Mouse (Mus musculus) cortical plate, adult 2 months (tissue): Measurements from ENCODE around the gene Kcnj14. TPM values are rescaled to one million over a fixed set of nuclear protein-coding genes. Genes with fewer than 3 reads are reported as not detected.

Experiments used
- H3K27ac ChIP-seq: fragments of 200-500 bp; 2 replicates; pipeline ENCODE4 v1.5.1; 2012; ENCODE audit warnings: low read length, control low read depth, inconsistent platforms; ENCODE audit not compliant: insufficient read depth
- H3K4me1 ChIP-seq: fragments of 200-500 bp; 2 replicates; pipeline ENCODE4 v1.6.1; 2011; ENCODE audit warnings: low read length; ENCODE audit not compliant: control insufficient read depth, insufficient read depth
- H3K4me3 ChIP-seq: fragments of 200-500 bp; 2 replicates; pipeline ENCODE4 v1.5.1; 2011; ENCODE audit warnings: mild to moderate bottlenecking, low read length, control low read depth; ENCODE audit not compliant: insufficient read depth
- CTCF ChIP-seq: fragments of 200-500 bp; IDR thresholded peaks from 2 replicates; pipeline ENCODE4 v1.5.1; 2011; ENCODE audit warnings: mild to moderate bottlenecking, control low read depth, low read length; ENCODE audit not compliant: insufficient read depth; ENCODE audit errors: extremely low read depth
- POLR2A ChIP-seq: fragments of 200-500 bp; IDR thresholded peaks from 2 replicates; pipeline ENCODE4 v1.6.1; 2011; ENCODE audit warnings: mild to moderate bottlenecking, low read length, control low read depth; ENCODE audit not compliant: insufficient read depth; ENCODE audit errors: extremely low read depth
- polyA plus RNA-seq: library from polyadenylated mRNA; depleted of rRNA; stranded (reverse); fragments of >200 nt; gene quantifications from 2 replicates; pipeline ENCODE4 v1.2.3, GENCODE M21; 2012

The Kcnj14 gene
- polyA plus RNA-seq, 1 experiment: 1.8 TPM

DNA sequence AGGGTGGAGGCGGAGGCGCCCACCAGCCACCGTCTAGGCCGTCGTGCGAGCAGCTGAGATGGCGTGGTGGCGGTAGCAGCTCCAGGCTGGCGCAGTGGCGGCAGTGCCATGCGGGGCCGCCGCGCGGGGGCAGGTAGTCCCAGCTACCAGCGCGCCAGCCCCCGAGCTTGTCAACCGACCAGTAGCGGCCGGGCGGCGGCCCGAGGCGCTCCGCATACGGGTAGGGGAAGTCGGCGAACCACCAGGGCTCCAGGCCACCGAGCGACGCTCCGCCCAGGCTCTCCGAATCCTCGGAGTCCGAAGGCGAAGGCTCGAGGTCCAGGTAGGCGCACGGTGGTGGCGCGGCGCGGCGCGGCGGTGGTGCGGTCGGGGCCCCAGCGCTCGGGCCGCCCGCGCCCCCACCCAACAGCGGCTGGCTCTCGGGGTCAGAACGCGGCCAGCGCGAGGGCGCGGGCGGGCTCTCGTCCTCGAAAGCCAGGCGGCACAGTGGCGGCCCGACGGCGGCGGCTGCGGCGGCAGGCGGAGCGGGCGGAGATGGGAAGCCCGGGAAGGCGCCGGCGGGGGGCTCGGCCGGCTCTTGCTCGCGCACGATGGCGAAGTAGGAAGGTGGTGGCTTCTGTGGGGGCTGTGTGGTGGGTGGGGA lies 8.7 kb upstream of the Kcnj14 start:
- peaks cover 3% of the 10 kb centered on the region for H3K4me1 ChIP-seq
- no peak for TF ChIP-seq CTCF
- TF ChIP-seq POLR2A: no peak
- peak overlapping the region; percentile 20 for H3K4me3 ChIP-seq
- no peak overlapping the region for H3K27ac ChIP-seq

DNA sequence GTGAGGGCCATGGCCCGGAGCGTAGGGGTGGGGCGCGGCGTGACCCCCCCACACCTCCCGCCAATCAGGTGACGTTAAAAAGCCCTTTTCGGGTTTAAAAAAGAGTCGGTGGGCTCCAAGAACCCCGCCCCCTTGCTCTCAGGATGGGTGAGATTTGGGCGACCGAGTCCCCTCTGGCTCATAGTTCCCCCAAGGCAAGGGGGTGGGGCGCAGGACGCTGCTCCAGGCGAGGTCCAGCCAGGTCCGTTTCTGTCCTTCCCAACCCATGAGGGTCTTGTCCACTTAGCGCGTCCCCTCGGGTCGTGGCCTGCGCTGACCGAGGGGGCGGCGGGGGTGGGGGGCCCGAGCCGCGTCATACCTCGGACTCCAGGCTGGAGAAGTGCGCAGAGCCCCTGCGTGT lies 7.8 kb upstream of the Kcnj14 start:
- TF ChIP-seq CTCF (no peak), POLR2A (no peak)
- Histone ChIP-seq H3K4me3 (no peak overlapping the region; the same call in 1 of the 2 replicates), H3K27ac (no peak overlapping the region), H3K4me1 (peaks cover 3% of the 10 kb centered on the region)

DNA sequence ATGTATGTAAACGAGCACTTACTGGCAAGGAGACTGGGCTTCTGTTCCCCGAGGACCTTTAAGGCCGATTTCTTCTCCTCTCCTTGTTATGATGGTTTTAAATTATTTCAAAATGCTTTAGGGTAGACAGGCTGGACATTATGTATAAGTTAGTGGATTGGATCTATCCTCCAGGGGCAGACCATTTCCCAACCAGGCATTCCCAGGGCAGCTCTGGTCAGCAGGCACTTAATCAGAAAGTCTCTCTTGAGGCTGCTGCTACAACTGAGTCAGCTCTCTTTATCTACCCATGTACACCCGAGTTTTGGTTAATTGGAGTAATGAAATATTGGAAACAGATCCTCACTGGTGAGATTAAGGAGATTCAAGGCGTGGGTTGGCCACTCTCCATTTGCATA lies 6.5 kb upstream of the Kcnj14 start:
- Histone ChIP-seq H3K27ac (no peak overlapping the region), H3K4me1 (peaks cover 3% of the 10 kb centered on the region), H3K4me3 (peak overlapping the region; percentile 46)
- no peak for TF ChIP-seq POLR2A
- TF ChIP-seq CTCF: no peak

DNA sequence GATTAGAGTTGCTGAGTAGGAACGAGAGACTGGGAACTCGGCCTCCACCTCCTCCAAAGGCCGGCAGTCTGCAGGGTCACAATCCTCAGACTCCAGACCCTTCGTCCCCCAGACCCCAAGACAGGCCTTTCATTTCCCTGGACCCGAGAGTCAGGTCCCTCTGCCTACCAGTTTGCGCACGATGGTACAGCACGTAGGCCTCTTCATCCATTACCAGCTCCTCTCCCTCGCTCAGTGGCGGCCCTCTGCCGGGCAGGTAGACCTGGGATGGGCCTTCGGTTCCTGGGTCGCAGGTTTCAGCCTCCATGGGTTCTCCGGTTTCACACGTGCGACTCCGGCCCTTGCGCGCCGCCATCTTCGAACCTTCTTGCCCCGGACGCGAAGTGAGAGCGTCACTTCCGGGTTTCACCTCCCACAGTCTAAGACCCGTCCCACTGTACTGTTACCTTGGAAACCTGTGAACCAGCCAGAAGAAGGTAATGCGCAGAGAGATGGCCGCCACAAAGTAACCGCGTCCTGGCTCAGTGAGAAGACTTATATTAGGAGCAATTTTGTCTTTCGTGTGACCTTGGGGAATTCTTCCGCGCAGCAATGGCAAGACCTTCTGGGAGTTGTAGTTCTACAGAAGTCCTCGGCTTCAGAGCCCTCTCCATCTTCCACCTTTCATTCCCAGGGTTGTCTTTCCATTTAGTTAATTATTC lies 6.0 kb upstream of the Kcnj14 start, which contains the start of gene Grwd1:
TSS of gene Grwd1 (minus strand) at position 518 of the 701 bp plus-strand sequence.
- TF ChIP-seq POLR2A (peak; percentile 69; the same call in 1 of the 2 replicates), CTCF (no peak)
- peak within 1 kb of the TSS; percentile 37 for H3K27ac ChIP-seq
- peaks cover 3% of the 10 kb centered on the region for H3K4me1 ChIP-seq

DNA sequence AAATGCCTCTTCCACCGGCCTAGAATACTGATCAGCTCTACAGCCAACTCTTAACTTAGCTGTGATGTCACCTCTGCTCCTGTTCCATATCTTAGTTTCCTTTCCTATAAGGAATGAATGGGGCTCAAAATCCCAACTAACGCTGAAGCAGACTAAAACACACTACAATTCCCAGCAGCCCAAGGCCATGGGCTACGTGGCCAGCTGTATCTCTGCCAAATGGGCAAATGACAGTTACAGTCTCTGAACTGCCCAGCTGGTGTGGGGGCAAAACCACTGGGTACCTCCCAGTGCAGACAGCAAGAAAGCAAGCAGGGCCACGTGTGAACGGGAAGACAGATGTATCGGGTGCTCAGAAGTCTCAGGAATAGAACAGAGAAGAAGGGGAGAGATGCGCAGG lies 2.0 kb upstream of the Kcnj14 start:
- TF ChIP-seq POLR2A: no peak
- TF ChIP-seq CTCF: no peak
- Histone ChIP-seq H3K4me3 (no peak overlapping the region), H3K4me1 (peaks cover 3% of the 10 kb centered on the region), H3K27ac (no peak overlapping the region)

More for the DNA sequence above, 6.0 kb upstream of the Kcnj14 start, which contains the start of gene Grwd1:
- peak within 1 kb of the TSS; percentile 46 for H3K4me3 ChIP-seq

DNA sequence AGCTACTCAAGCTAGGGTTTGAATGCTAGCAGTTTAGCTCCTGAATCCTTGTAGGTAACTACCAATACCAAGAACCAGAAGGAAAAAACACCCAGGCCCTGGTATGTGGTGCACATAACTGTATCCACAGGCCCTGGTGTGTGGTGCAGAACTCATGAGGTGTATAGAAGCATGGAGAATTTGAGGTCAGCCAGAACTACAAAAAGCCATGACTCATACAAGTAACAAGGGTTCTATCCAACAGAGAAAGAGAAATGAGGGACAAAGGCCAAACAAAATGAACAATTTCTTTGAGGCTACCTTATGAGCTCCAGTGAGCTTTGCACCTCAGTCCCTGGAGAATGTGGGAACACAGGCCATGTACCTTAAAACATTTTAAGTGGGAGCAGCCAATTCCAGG lies 3.7 kb downstream of the Kcnj14 start:
- no peak for TF ChIP-seq POLR2A
- TF ChIP-seq CTCF: no peak
- no peak overlapping the region for H3K27ac ChIP-seq

DNA sequence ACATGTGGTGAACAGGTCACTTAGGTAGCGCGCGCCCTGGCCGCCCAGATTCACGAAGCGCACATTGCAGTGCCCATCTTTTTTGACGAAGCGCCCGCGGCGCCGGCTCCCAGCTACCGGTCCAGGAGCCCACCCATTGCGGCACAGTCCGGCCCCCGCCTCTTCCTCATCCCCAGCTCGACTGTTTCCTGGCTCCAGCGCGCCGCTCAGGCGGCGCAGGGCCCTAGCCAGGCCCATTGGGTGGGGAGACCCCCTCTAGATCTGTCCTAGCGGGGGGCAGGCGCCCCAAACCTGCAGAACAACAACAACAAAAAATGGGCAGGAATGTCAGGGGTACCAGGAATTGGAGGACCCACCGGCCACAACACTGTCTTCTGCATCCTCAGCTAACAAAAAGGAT lies 4.7 kb downstream of the Kcnj14 start:
- TF ChIP-seq CTCF (no peak), POLR2A (no peak)
- H3K27ac ChIP-seq: no peak overlapping the region
- H3K4me1 ChIP-seq: no peaks in the 10 kb centered on the region
- H3K4me3 ChIP-seq: no peak overlapping the region

More for the DNA sequence above, 3.7 kb downstream of the Kcnj14 start:
- Histone ChIP-seq H3K4me3 (no peak overlapping the region), H3K4me1 (no peaks in the 10 kb centered on the region)

DNA sequence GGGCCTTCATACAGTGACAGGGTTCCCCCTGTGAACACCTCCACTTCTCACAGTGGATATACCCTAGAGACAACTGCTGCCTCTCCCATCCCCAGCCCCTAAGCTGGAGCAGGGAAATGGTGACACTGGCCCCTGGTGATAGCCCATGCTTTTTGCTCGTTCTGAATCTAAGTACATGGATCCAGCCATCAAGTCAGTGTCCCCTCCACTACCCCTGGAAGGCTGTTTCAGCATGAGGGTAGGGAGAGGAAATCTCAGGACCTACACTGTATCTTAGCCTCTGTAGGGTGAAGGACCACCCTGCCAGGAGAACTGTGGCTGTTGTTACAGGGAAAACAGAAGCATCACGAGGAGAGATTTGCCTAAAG lies 8.6 kb downstream of the Kcnj14 start:
- Histone ChIP-seq H3K27ac (no peak overlapping the region), H3K4me1 (no peaks in the 10 kb centered on the region; the same call in 1 of the 2 replicates), H3K4me3 (no peak overlapping the region)
- no peak for TF ChIP-seq POLR2A
- TF ChIP-seq CTCF: no peak

DNA sequence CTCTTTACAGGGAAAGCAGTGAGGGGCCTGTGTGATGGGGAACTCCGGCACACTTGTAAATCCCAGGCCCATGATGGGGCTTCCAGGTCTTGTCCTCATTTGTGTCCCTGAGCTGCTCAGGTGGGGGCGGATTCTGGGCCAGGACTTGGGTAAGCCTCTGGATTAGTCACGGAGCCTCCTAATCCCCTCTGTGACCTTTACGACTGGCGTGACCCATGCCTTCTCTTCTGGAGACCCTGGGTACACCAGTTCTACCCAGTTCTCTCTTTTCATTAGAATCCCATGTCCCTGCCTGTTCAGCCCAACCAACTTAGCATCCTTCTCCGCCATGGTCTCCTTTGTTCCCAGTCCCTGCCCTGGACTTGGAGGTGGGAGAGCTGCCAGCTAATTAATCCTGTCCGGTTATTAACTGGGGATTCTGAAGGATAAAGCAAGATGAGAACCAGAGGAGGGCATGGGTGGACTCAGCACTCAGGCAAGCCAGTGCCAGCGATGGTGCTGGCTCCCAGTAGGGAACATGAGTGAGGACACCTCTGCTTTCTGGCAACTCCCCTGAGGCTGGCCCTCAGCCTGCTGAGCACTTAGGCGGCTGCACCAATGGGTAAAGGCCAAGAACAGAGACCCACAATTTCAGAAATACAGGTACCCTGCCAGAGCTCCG lies 9.1 kb downstream of the Kcnj14 start:
- H3K4me1 ChIP-seq: no peaks in the 10 kb centered on the region; the same call in 1 of the 2 replicates
- no peak for TF ChIP-seq POLR2A
- no peak for TF ChIP-seq CTCF
- H3K27ac ChIP-seq: no peak overlapping the region
- no peak overlapping the region for H3K4me3 ChIP-seq

DNA sequence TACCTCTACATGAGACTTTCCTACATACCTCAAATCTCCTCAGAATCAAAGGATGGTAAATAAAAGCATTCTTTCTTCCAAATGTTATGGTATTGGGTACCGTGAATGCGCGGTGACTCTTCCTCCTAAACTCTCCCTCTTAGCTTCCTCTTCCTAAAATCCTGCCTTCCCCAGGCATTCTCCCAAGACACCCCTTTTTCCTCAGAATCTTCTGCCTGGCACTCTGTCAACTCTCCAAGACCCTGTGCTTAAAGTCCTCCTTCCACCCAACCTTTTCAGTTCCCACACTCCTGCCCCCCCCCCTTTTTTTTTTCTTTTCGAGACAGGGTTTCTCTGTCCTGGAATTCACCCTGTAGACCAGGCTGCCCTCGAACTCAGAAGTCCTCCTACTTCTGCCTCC lies 9.7 kb downstream of the Kcnj14 start:
- no peaks in the 10 kb centered on the region; the same call in 1 of the 2 replicates for H3K4me1 ChIP-seq
- no peak overlapping the region for H3K27ac ChIP-seq
- peak overlapping the region; percentile 17 for H3K4me3 ChIP-seq
- TF ChIP-seq POLR2A (no peak), CTCF (no peak)
